Mouse (Mus musculus): ENCODE results near the gene Aen. TPM values are rescaled to one million over a fixed set of nuclear protein-coding genes. Genes with fewer than 3 reads are reported as not detected.

Aen gene
- polyA plus RNA-seq, 1 experiment from 2014 or later, result 47.6 TPM

GRCm38 (mm10) chr7:78897567-78897966, 1.9 kb downstream of the Aen start:
- Histone ChIP-seq H3K4me1 (peaks cover 17% of the 10 kb centered on the region), H3K4me2 (replicated peaks) (no peak overlapping the region), H3K9ac (no peak overlapping the region), H3K36me3 (peaks cover 9% of the 10 kb centered on the region), H3K9me3 (no peaks in the 10 kb centered on the region), H3K27ac (no peak overlapping the region), H3K27me3 (replicated peaks) (no peaks in the 10 kb centered on the region), H3K4me3 (no peak overlapping the region)
- ATAC-seq (ENCODE audit: low FRiP score, low read depth), result no peak
- 93% methylated on average over 3 of the region's 3 CpGs for WGBS

GRCm38 (mm10) chr7:78903174-78903870, 7.7 kb downstream of the Aen start:
- H3K36me3 ChIP-seq, result peaks cover 50% of the 10 kb centered on the region
- WGBS, result 94% methylated on average over 6 of the region's 6 CpGs
- H3K9ac ChIP-seq, result no peak overlapping the region
- H3K27ac ChIP-seq, result no peak overlapping the region
- no peak overlapping the region for H3K4me3 ChIP-seq
- H3K27me3 ChIP-seq (replicated peaks), result no peaks in the 10 kb centered on the region
- H3K4me1 ChIP-seq, result no peaks in the 10 kb centered on the region
- no peak overlapping the region for H3K4me2 ChIP-seq (replicated peaks)
- no peaks in the 10 kb centered on the region for H3K9me3 ChIP-seq
- ATAC-seq (ENCODE audit: low FRiP score, low read depth), result no peak

- WGBS, result 93% methylated on average over 2 of the region's 2 CpGs
- Histone ChIP-seq H3K9me3 (no peaks in the 10 kb centered on the region), H3K4me2 (replicated peaks) (no peak overlapping the region), H3K4me3 (no peak overlapping the region), H3K9ac (no peak overlapping the region), H3K36me3 (peaks cover 50% of the 10 kb centered on the region), H3K4me1 (no peaks in the 10 kb centered on the region), H3K27ac (no peak overlapping the region), H3K27me3 (replicated peaks) (no peaks in the 10 kb centered on the region)
- no peak for ATAC-seq (ENCODE audit: low FRiP score, low read depth)
Measured at GRCm38 (mm10) chr7:78904175-78904574, 8.5 kb downstream of the Aen start.

GRCm38 (mm10) chr7:78909026-78909425, 13.4 kb downstream of the Aen start:
- Histone ChIP-seq H3K4me2 (replicated peaks) (no peak overlapping the region), H3K4me3 (no peak overlapping the region), H3K36me3 (peaks cover 35% of the 10 kb centered on the region), H3K27ac (no peak overlapping the region), H3K4me1 (peaks cover 24% of the 10 kb centered on the region), H3K27me3 (replicated peaks) (no peaks in the 10 kb centered on the region), H3K9me3 (no peaks in the 10 kb centered on the region), H3K9ac (no peak overlapping the region)
- ATAC-seq (ENCODE audit: low FRiP score, low read depth), result no peak
- 94% methylated on average over 6 of the region's 6 CpGs for WGBS

- peak; percentile 43; the same call in 1 of the 2 replicates for ATAC-seq (ENCODE audit: low FRiP score, low read depth)
- Histone ChIP-seq H3K36me3 (peaks cover 22% of the 10 kb centered on the region), H3K27ac (no peak overlapping the region), H3K4me3 (no peak overlapping the region), H3K9ac (no peak overlapping the region), H3K27me3 (replicated peaks) (no peaks in the 10 kb centered on the region), H3K4me2 (replicated peaks) (no peak overlapping the region), H3K4me1 (peaks cover 26% of the 10 kb centered on the region), H3K9me3 (no peaks in the 10 kb centered on the region)
- 41% methylated on average over 6 of the region's 6 CpGs for WGBS
Measured at GRCm38 (mm10) chr7:78910336-78911098, 14.9 kb downstream of the Aen start.

DNA sequence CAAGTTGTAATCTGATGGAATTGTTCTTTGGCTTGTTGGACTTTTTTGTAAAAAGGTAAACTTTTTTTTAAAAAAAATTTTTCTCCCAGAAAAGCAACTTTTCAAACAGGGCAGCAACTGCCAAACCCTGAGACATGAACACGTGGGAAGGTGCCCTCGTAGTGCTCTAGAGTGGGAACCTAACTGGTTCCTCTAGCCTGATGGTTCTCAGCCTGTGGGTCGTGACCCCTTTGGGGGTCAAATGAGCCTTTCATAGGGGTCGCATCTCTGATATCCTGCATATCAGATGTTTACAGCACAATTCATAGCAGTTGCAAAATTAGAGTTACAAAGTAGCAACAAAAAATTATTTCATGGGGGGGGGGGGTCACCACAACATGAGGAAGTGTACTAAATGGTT, 15.6 kb downstream of the Aen start:
- Histone ChIP-seq H3K4me1 (peaks cover 26% of the 10 kb centered on the region), H3K36me3 (peaks cover 16% of the 10 kb centered on the region), H3K4me3 (no peak overlapping the region), H3K9me3 (no peaks in the 10 kb centered on the region), H3K27ac (no peak overlapping the region), H3K27me3 (replicated peaks) (no peaks in the 10 kb centered on the region), H3K9ac (no peak overlapping the region), H3K4me2 (replicated peaks) (no peak overlapping the region)
- 88% methylated on average over 4 of the region's 4 CpGs for WGBS
- no peak for ATAC-seq (ENCODE audit: low FRiP score, low read depth)

DNA sequence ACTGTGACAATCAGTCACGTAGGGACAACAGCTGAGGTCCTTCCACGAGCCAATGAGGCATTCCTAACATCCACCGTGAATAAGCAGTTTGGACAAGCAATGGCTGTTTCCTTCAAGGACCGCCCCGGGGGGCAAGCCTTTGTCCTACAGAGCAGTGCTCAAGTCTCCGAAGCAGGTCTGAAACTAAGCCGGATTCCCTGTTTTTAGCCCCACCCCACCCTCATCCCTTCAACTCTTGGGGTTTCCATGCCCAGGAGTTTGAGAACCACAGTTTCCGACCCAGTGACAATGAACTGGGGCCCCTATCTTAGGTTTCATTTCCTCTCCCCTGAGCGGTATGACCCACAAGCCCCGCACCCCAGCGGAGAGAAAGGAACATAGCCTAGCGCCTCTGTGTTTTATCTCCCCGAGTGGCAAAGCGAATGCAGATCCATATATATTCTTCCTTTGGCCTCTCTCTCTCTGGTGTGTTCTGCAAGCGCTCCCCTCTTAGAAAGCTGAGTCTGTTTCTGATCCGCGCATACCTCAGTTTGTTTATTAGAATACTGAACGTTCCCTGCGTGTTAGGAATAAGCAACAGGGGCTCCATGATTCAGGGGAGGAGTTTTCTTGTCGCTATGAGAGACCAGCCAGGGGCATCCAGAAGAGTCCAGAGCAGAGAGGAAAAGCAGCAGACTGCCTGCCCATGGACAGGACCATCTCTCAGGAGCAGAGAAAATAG, 16.8 kb downstream of the Aen start:
- 20% methylated on average over 20 of the region's 20 CpGs for WGBS
- Histone ChIP-seq H3K9ac (0 out of 2 replicates have a peak overlapping the region, but pooled peaks have one; percentile 17), H3K36me3 (peaks cover 4% of the 10 kb centered on the region; the same call in 1 of the 2 replicates), H3K4me3 (no peak overlapping the region), H3K27me3 (replicated peaks) (no peaks in the 10 kb centered on the region), H3K27ac (no peak overlapping the region), H3K9me3 (no peaks in the 10 kb centered on the region), H3K4me1 (peaks cover 26% of the 10 kb centered on the region), H3K4me2 (replicated peaks) (peak overlapping the region; percentile 48)
- no peak for ATAC-seq (ENCODE audit: low FRiP score, low read depth)

- H3K36me3 ChIP-seq, result 0 out of 2 replicates have a peak, but pooled peaks cover 4% of the 10 kb centered on the region
- peaks cover 26% of the 10 kb centered on the region for H3K4me1 ChIP-seq
- no peak within 1 kb of the TSS for H3K27ac ChIP-seq
- no peak within 1 kb of the TSS for H3K4me3 ChIP-seq
- peak within 1 kb of the TSS; percentile 48 for H3K4me2 ChIP-seq (replicated peaks)
- no peak for ATAC-seq (ENCODE audit: low FRiP score, low read depth)
- 59% methylated on average over 5 of the region's 5 CpGs for WGBS
- 0 out of 2 replicates have a peak within 1 kb of the TSS, but pooled peaks have one; percentile 17 for H3K9ac ChIP-seq
- no peaks in the 10 kb centered on the region for H3K27me3 ChIP-seq (replicated peaks)
- no peaks in the 10 kb centered on the region for H3K9me3 ChIP-seq
Measured at GRCm38 (mm10) chr7:78912974-78913474, 17.4 kb downstream of the Aen start, which contains the start of gene Isg20. Gene Isg20 (plus strand): TSS chr7:78913424.

- H3K36me3 ChIP-seq, result 0 out of 2 replicates have a peak, but pooled peaks cover 4% of the 10 kb centered on the region
- 80% methylated on average over 19 of the region's 19 CpGs for WGBS
- H3K27ac ChIP-seq, result no peak overlapping the region
- H3K4me3 ChIP-seq, result no peak overlapping the region
- H3K4me1 ChIP-seq, result peaks cover 26% of the 10 kb centered on the region
- no peak overlapping the region for H3K9ac ChIP-seq
- H3K9me3 ChIP-seq, result no peaks in the 10 kb centered on the region
- no peaks in the 10 kb centered on the region for H3K27me3 ChIP-seq (replicated peaks)
- H3K4me2 ChIP-seq (replicated peaks), result no peak overlapping the region
- ATAC-seq (ENCODE audit: low FRiP score, low read depth), result no peak
Measured at GRCm38 (mm10) chr7:78913649-78914544, 18.2 kb downstream of the Aen start.

GRCm38 (mm10) chr7:78914545-78914845, 18.8 kb downstream of the Aen start:
- Histone ChIP-seq H3K27me3 (replicated peaks) (no peaks in the 10 kb centered on the region), H3K4me3 (no peak overlapping the region), H3K9me3 (no peaks in the 10 kb centered on the region), H3K36me3 (0 out of 2 replicates have a peak, but pooled peaks cover 1% of the 10 kb centered on the region), H3K9ac (no peak overlapping the region), H3K27ac (no peak overlapping the region), H3K4me1 (peaks cover 26% of the 10 kb centered on the region), H3K4me2 (replicated peaks) (no peak overlapping the region)
- WGBS, result 83% methylated on average over 3 of the region's 3 CpGs
- ATAC-seq (ENCODE audit: low FRiP score, low read depth), result no peak

- no peaks in the 10 kb centered on the region for H3K36me3 ChIP-seq
- H3K9me3 ChIP-seq, result no peaks in the 10 kb centered on the region
- no peak overlapping the region for H3K27ac ChIP-seq
- no peak for ATAC-seq (ENCODE audit: low FRiP score, low read depth)
- H3K4me3 ChIP-seq, result no peak overlapping the region
- no peaks in the 10 kb centered on the region for H3K27me3 ChIP-seq (replicated peaks)
- H3K4me2 ChIP-seq (replicated peaks), result no peak overlapping the region
- H3K4me1 ChIP-seq, result peaks cover 26% of the 10 kb centered on the region
- no peak overlapping the region for H3K9ac ChIP-seq
- 86% methylated on average over 11 of the region's 11 CpGs for WGBS
Measured at GRCm38 (mm10) chr7:78914896-78915510, 19.3 kb downstream of the Aen start.
